Mouse (Mus musculus) splenic B cell, adult 2 months (primary cell): ENCODE measurements around the gene Tcf25.
"Not testable (repeated sequence)": the region's sequence is repeated elsewhere in the genome, so short reads cannot be mapped to it uniquely, and the experiment has no call there.

Source experiments
- DNase-seq: peaks from one replicate; pipeline ENCODE4 v3.0.0-alpha.2; 2011; ENCODE audit warnings: low read depth, low spot score
- H3K27me3 ChIP-seq: 2 replicates; pipeline ENCODE4 v1.6.1; 2012; ENCODE audit warnings: mild to moderate bottlenecking, low read length, moderate library complexity, mixed read lengths; ENCODE audit not compliant: control insufficient read depth, poor library complexity, insufficient read depth, severe bottlenecking
- H3K36me3 ChIP-seq: 2 replicates; pipeline ENCODE4 v1.6.1; 2012; ENCODE audit warnings: mild to moderate bottlenecking, low read length, moderate library complexity, mixed read lengths; ENCODE audit not compliant: control insufficient read depth, poor library complexity, insufficient read depth, severe bottlenecking

Tcf25 gene

GRCm38 (mm10) chr8:123426511-123427509 lies 53.3 kb downstream of the Tcf25 start:
- no peaks in the 10 kb centered on the region for H3K27me3 ChIP-seq
- DNase-seq = no peak
- H3K36me3 ChIP-seq = no peaks in the 10 kb centered on the region

GRCm38 (mm10) chr8:123427639-123428275 lies 54.2 kb downstream of the Tcf25 start:
- Histone ChIP-seq H3K36me3 (no peaks in the 10 kb centered on the region), H3K27me3 (no peaks in the 10 kb centered on the region)
- DNase-seq = no peak

- H3K27me3 ChIP-seq = no peaks in the 10 kb centered on the region
- H3K36me3 ChIP-seq = no peaks in the 10 kb centered on the region
- DNase-seq = no peak
These were observed 54.9 kb downstream of the Tcf25 start for GRCm38 (mm10) chr8:123428343-123428893.

GRCm38 (mm10) chr8:123428939-123429721 lies 55.6 kb downstream of the Tcf25 start:
- Histone ChIP-seq H3K27me3 (no peaks in the 10 kb centered on the region), H3K36me3 (no peaks in the 10 kb centered on the region)
- DNase-seq = no peak

- H3K27me3 ChIP-seq, DNase-seq, H3K36me3 ChIP-seq: not testable (repeated sequence)
These were observed 56.1 kb downstream of the Tcf25 start for GRCm38 (mm10) chr8:123429722-123430013.

GRCm38 (mm10) chr8:123430936-123431335 lies 57.4 kb downstream of the Tcf25 start:
- not testable (repeated sequence) for H3K27me3 ChIP-seq, DNase-seq

GRCm38 (mm10) chr8:123431616-123432365 lies 58.2 kb downstream of the Tcf25 start:
- Histone ChIP-seq H3K36me3 (no peaks in the 10 kb centered on the region), H3K27me3 (no peaks in the 10 kb centered on the region)
- DNase-seq = no peak

More at GRCm38 (mm10) chr8:123430936-123431335, 57.4 kb downstream of the Tcf25 start:
- H3K36me3 ChIP-seq = not testable (repeated sequence)

GRCm38 (mm10) chr8:123432381-123432780 lies 58.8 kb downstream of the Tcf25 start:
- Histone ChIP-seq H3K27me3 (no peaks in the 10 kb centered on the region), H3K36me3 (no peaks in the 10 kb centered on the region)
- no peak for DNase-seq

GRCm38 (mm10) chr8:123433241-123433974 lies 59.9 kb downstream of the Tcf25 start:
- not testable (repeated sequence) for DNase-seq, H3K27me3 ChIP-seq, H3K36me3 ChIP-seq

- DNase-seq = no peak
- Histone ChIP-seq H3K36me3 (no peaks in the 10 kb centered on the region), H3K27me3 (no peaks in the 10 kb centered on the region)
These were observed 68.2 kb downstream of the Tcf25 start for GRCm38 (mm10) chr8:123441788-123442187.

GRCm38 (mm10) chr8:123442351-123442750 lies 68.8 kb downstream of the Tcf25 start:
- Histone ChIP-seq H3K27me3 (no peaks in the 10 kb centered on the region), H3K36me3 (no peaks in the 10 kb centered on the region)
- no peak for DNase-seq

GRCm38 (mm10) chr8:123442871-123443575 lies 69.5 kb downstream of the Tcf25 start:
- Histone ChIP-seq H3K27me3 (no peaks in the 10 kb centered on the region), H3K36me3 (no peaks in the 10 kb centered on the region)
- peak; percentile 93 for DNase-seq

GRCm38 (mm10) chr8:123443576-123443921 lies 70.0 kb downstream of the Tcf25 start:
- no peak for DNase-seq
- Histone ChIP-seq H3K27me3 (no peaks in the 10 kb centered on the region), H3K36me3 (no peaks in the 10 kb centered on the region)
